Mouse (Mus musculus): ENCODE measurements around the gene Tex13c2. TPM values are rescaled to one million over a fixed set of nuclear protein-coding genes. Genes with fewer than 3 reads are reported as not detected.
A peak's percentile ranks its signal among the peaks of the same experiment; 100 is the strongest.

Tex13c2 gene
- not detected for total RNA-seq (2021)
- long read RNA-seq, experiment 1, result 0 reads
- long read RNA-seq, experiment 2, result 0 reads

DNA sequence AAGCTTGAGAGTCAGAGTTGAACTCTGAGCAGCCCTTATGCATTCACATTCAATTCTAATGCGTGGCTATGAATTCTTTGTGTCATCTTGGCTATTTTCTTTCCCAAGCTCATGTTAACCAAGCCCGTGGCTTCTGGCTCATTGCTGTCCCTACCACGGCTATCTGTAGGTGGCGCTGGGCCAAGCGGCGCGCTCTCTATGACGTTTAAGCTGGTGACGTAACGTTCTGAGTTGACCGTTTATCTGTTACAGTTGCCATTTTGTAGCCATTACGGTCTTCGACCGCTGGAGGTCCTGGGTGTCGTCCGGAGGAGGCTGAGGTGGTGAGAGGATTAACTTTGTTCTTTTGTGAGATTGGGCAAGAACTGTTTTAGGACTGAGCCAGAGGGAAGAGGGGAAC is at the start of gene Tex13c2:
Gene Tex13c2 (plus strand): TSS at position 246 of the 400 bp plus-strand sequence.
- DNase-seq, result no peak

DNA sequence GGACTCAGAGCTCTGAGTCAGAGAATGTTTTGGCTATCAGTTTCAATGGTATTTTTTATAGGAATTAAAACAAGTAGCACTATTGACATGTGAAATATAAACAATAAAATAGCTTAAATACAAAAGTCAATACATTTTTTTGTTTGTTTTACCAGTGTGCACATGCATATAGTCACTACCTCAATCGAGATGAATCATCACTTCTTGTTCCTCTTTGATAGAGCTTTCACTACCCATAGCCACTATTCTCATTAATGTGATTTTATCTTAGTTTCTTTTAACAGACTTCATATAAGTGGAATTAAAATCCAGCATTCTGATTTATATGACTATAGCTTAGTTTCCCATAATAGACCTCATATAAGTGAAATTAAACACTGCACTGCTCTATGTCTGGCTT is 39.2 kb upstream of the Tex13c2 start:
- DNase-seq, result no peak

DNA sequence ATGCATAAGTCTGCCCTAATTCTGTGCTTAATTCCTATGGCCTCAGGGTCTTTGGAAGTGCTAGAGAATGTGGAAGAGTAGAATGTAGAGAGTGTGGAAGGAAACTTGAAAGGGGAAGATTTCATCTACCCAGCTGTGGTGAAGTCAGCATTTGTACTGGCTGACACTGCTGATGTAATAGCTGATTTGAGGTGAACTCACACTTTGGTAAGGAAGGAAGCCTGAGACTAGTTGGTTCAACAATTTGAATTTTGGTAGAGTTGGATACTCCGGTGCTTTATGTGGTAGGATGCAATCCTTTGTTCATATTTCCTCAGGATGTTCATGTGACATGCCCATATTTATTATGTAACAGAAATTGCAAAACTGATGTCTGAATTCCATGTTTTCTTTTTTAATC is 36.5 kb upstream of the Tex13c2 start:
- DNase-seq, result no peak

DNA sequence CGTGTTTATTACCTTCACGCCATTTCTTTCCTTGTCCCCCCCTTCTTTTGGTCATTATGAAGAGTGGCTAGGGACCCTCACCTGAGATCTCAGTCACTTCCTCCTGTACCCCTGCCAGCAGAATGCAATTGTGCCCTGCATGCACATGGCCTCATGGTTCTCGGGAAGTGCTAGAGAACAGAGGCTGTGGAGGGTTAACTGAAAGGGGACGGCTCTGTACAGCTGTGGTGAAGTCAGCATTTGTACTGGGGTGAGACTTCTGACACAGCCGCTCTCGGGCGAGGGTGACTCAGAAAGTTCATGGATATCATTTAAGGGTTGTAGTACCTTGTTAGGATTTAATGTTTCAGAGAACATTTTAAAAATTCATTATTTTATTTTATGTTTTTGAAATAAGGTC is 35.0 kb upstream of the Tex13c2 start:
- no peak for DNase-seq

DNA sequence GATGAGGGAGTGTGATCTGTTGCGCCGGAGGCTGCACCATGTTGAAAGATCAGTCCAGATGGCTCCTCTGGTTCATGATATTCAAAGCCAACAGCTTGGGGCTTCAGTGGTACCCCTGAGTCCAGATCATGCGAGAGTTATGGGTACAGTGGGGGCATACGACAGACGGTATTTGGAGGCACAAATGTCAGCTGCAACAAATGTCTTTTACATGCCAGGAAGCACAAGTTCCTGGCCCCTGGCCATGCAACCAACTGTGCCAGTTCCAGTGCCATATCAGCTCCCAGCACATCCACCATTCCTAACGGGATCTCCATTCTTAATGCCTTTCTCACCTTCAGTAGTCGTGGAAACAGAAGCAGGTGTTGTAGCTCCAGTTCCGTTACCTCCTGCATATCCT is 845 bp downstream of the Tex13c2 start:
- no peak for DNase-seq

DNA sequence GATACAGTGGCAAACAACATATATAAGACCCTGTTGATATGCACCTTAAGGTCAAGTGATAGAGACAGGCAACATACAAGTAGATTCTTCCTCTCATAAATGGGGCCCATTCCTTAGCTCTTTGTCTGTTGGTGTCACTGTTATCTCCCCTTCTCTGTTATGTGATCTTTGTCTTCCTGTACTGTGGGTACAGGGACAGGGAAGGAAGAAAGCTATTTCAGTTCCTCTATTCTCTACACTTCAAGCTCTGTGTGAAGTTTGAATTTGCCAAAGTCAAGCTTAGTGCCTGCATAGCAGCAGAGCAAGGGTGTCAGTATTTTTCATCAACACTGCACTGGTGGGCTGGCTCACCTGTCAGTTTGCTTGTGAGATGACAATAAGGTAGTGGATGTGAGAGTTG is 11.0 kb downstream of the Tex13c2 start:
- DNase-seq, result no peak

DNA sequence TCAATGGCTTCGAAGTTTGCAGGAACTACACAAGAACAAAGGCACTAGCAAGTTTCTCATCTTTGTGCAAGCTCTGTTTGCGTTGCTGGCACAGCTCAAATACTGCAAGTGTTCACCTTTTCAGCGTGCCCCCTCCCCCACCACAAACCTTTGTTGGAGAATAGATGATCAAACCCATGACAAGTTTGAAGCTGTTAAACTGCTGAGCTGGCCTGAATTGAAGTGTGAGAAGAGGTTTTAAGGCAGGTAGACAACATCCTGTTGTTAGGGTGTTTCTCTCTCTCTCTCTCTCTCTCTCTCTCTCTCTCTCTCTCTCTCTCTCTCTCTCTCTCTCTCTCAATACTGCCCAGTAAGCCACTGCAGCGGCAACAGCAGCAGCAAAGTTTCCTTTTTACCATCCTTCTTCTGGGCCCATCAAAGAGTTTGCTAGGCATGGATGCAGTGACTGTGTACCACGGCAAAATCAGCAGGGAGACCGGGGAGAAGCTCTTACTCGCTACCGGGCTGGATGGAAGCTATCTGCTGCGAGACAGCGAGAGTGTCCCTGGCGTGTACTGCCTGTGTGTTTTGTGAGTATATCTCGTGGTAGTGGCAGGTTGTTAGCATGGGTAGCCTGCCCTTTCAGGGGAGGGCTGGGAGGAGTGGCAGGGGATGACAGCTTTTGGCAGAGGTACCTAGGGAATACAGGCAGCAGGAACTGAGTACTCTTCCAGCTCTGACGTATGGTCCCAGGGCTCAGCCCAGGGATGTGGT is 13.0 kb downstream of the Tex13c2 start, which contains the start of gene Sh2d1a:
Gene Sh2d1a (plus strand): TSS at position 163 of the 753 bp plus-strand sequence.
- no peak for DNase-seq

DNA sequence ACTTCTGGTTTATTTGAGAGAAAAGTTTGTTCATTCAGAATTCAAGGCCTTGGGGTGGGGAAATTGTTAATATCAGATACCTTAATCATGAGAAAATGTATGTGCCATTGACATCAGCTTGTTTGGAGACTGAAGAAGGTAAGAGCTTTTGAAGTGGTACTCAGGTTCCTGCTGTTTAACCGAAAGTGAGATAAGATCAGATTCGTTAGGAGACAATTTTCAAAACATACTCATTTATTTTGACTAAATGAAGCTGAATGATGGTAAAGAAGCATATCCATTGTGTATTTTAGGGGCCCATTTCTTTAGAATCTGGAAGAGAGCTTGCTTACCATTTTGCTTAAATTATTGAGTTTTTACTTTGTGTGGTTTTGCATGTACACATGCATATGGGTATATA is 21.6 kb downstream of the Tex13c2 start:
- DNase-seq, result no peak

DNA sequence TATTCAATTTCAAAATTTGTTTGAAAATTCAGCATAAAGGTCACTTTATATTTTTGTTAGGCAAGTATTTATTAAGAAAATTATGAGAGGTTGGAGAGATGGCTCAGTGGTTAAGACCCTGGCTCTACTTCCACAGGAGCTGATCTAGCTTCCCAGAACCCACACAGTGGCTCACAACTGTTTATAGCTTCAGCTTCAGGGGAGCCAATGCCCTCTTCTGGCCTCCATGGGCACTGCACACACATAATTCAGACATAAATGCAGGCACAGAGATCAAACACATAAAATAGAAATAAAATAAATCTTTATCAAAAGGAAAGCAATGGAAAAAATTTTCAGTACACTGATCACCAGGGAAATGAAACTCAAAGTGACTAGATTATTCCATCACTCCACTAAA is 23.1 kb downstream of the Tex13c2 start:
- peak; percentile 6 for DNase-seq

DNA sequence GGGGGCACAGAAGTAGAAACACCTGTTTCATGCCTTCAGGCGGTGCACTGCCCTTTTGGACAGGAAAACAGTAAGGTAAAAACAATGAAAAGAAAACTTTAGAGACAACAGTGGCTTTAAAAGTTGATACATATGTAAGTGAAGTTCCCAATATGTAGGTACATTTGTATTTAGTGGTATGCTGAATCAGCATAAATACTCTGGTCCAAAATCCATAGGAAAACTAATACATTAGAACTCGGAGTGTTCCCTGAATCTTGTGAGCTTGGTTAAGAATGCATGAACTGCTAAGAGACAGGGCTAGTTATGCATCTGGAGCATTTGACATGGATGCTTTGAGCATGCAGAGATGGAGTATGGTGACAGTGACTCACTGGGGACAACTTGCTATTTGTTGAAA is 33.4 kb downstream of the Tex13c2 start:
- DNase-seq, result no peak

DNA sequence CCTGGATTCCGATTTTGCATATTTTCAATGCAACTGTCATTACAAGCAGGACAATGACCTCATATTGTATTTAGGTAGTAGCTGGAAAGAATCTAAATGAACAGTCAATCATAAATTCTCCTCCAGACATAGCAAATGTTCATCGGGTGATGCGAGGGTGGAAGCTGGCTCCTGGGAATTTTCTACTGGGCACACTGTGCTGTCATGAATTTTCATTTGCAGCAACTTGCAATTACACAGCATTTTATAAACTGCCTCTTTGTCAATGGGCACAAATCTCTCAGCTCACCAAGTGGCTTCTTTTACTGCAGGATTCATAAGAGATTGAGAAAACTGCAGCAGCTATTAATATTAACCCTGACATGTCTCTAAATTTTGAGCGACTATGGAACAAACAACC is 41.2 kb downstream of the Tex13c2 start:
- DNase-seq, result no peak

DNA sequence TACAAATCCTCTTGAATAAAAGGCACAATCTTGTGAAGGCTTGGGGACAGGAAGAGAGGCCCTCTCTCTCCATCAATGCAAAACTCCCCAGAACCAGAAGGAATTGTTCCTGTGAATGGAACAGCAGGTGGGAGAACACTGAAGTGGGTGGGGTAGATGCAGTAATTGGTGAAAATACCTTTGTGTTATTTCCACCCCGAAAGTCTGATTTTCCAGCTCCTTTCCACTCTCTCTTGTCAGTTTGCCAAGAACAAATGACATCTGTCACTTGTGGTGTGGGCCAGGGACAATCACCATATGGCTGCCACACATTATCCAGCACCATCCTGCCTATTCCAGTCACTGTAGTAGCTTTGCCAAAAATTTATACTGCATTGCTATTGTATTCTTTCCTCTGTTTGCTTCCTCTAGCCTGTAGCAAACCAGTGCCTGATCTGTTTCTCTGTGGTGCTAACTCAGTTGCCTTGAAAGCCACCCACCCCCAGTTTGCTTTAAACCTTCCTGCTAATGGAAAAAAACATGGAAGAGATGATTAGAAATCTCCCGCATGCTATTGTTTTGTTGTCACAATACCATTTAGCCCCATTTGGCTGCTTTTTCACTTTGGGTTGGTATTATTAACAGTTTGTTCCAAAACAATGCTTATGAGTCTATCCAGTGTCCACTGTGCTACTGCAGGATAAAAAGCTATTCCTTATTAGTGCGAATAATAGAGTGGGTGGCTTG is 50.7 kb downstream of the Tex13c2 start:
- DNase-seq, result peak; percentile 1

DNA sequence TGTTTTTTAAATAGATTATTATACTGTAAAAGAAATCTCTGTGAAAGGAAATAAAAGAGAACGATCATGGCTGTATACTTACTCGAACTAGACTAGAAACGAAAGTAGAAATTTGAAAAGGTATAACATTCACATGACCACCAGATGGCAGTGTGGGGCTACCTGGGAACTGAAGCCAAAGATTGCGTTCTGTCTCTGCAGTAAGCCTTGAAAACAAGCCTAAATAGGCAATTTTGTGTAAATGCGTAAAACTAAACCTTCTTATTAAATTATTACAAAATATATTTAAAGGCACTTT is 51.2 kb downstream of the Tex13c2 start:
- peak; percentile 76 for DNase-seq

Other genes with a start within 250 kb of the Tex13c2 start
- gene Sh2d1a, start 12.8 kb downstream of the Tex13c2 start, total RNA-seq (2021), result 1 to 10 TPM in 1 of 2 experiments, under 1 TPM in 1; 0.63 to 1.1 TPM